Mouse (Mus musculus): ENCODE data around the gene Siva1. TPM values are rescaled to one million over a fixed set of nuclear protein-coding genes. Genes with fewer than 3 reads are reported as not detected.

Gene Siva1
- total RNA-seq, 1 experiment, result 301 TPM

DNA sequence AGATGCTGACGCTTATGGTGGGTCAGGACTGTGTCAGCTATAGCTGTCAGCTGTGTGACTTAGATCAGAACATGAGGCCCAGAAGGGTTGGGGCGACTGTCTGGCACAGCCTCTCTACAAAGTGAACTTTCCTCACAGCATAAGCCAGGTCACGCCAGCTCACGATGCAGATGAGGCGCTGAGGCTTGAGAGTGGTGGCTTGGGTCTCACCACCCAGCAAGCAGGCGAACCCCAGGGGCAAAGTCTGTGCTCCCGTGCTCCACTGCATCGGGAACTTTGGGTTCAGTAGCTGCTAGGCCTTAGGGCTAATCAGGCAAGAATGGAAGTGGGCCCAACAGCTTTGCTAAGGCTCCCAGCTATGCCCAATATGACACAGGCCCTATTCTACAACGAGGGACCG, 35.4 kb upstream of the Siva1 start:
- TF ChIP-seq CHD2 (IDR thresholded peaks at IDR 0.05; ENCODE audit: low read depth, low read length), result no peak
- no peak for TF ChIP-seq ZC3H11A (IDR thresholded peaks at IDR 0.05; ENCODE audit: borderline replicate concordance, low read depth, low read length)
- TF ChIP-seq HCFC1 (IDR thresholded peaks at IDR 0.05; ENCODE audit: borderline replicate concordance, insufficient read depth, low read length), result no peak
- TF ChIP-seq ZNF384 (IDR thresholded peaks at IDR 0.05; ENCODE audit: low read depth, low read length), result no peak
- no peak for TF ChIP-seq MAFK (IDR thresholded peaks at IDR 0.05; ENCODE audit: insufficient read depth, low read depth, low read length)
- H3K36me3 ChIP-seq (ENCODE audit: control insufficient read depth, insufficient read depth, low read length, poor library complexity, severe bottlenecking), result peaks cover 45% of the 10 kb centered on the region

DNA sequence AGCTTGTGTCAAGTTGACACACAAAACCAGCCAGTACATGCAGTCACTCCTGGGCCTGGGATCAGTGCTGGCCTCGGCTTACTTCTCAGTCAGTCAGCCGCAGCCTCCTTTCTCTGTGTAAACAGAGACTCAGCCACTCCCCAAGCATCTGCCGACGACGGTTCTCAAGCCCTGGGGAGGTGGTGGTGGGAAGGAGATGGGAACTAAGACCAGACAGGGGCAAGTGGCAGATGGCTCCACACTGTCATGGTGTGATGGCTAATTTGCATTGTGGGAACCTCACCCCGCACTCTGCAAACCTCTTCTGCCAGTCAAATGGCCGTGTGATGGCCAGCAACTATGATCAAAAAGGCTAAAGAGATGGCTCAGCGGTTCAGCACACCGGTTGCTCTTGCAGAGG, 27.8 kb upstream of the Siva1 start:
- H3K27ac ChIP-seq (ENCODE audit: insufficient read depth, low read depth, low read length, poor library complexity, severe bottlenecking), result no peak overlapping the region

More for the DNA sequence above, 35.4 kb upstream of the Siva1 start:
- Histone ChIP-seq H3K4me3 (ENCODE audit: insufficient read depth in 1 of 2, low read depth in 1 of 2, low read length in 2 of 2, poor library complexity in 1 of 2, severe bottlenecking in 1 of 2) (no peak overlapping the region), H3K9ac (ENCODE audit: insufficient read depth, low read depth, low read length, poor library complexity, severe bottlenecking) (no peak overlapping the region), H3K9me3 (ENCODE audit: control insufficient read depth, insufficient read depth, low read depth, low read length) (no peaks in the 10 kb centered on the region), H3K4me1 (ENCODE audit: control insufficient read depth in 2 of 2, insufficient read depth in 2 of 2, low read length in 2 of 2, poor library complexity in 1 of 2) (no peaks in the 10 kb centered on the region), H3K27ac (ENCODE audit: insufficient read depth, low read depth, low read length, poor library complexity, severe bottlenecking) (no peak overlapping the region)
- in situ Hi-C loops (cut with MboI; ENCODE audit: low sequenced_read_pairs in 2 of 2, unreplicated experiment in 2 of 2), result no loop called here
- DNase-seq (ENCODE audit: low read depth, low spot score), result no peak

DNA sequence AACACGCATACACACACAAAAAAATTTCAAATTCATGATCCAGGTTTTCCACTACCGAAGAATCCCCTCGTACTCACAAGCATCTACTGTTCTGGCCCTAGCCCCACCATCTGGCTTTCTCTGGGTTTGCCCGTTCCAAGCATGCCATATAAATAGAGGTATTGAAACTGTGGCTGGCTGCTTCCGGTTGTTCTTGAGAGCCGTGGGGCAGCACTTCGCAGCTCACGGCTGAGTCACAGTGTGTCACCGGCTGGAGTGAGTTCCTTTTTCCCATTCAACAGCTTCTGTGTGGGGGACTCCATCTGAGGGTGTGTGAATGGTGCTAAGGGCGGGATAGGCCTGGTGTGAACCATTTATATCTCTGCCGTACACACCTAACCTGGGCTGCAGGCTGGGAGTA, 27.3 kb upstream of the Siva1 start:
- H3K27ac ChIP-seq (ENCODE audit: insufficient read depth, low read depth, low read length, poor library complexity, severe bottlenecking), result no peak overlapping the region
- DNase-seq (ENCODE audit: low read depth, low spot score), result no peak
- H3K36me3 ChIP-seq (ENCODE audit: control insufficient read depth, insufficient read depth, low read length, poor library complexity, severe bottlenecking), result peaks cover 4% of the 10 kb centered on the region; the same call in 1 of the 2 replicates
- TF ChIP-seq ZC3H11A (IDR thresholded peaks at IDR 0.05; ENCODE audit: borderline replicate concordance, low read depth, low read length), result no peak
- TF ChIP-seq MAFK (IDR thresholded peaks at IDR 0.05; ENCODE audit: insufficient read depth, low read depth, low read length), result no peak
- TF ChIP-seq ZNF384 (IDR thresholded peaks at IDR 0.05; ENCODE audit: low read depth, low read length), result no peak
- TF ChIP-seq CHD2 (IDR thresholded peaks at IDR 0.05; ENCODE audit: low read depth, low read length), result no peak
- no peak for TF ChIP-seq HCFC1 (IDR thresholded peaks at IDR 0.05; ENCODE audit: borderline replicate concordance, insufficient read depth, low read length)
- H3K4me3 ChIP-seq (ENCODE audit: insufficient read depth in 1 of 2, low read depth in 1 of 2, low read length in 2 of 2, poor library complexity in 1 of 2, severe bottlenecking in 1 of 2), result no peak overlapping the region
- no peak overlapping the region for H3K9ac ChIP-seq (ENCODE audit: insufficient read depth, low read depth, low read length, poor library complexity, severe bottlenecking)
- no peaks in the 10 kb centered on the region for H3K9me3 ChIP-seq (ENCODE audit: control insufficient read depth, insufficient read depth, low read depth, low read length)
- in situ Hi-C loops (cut with MboI; ENCODE audit: low sequenced_read_pairs in 2 of 2, unreplicated experiment in 2 of 2), result loop anchor here in 1 of 2 experiments (5.0 kb wide), 1 partner anchor 60 kb away; no protein-coding TSS in a partner anchor
- H3K4me1 ChIP-seq (ENCODE audit: control insufficient read depth in 2 of 2, insufficient read depth in 2 of 2, low read length in 2 of 2, poor library complexity in 1 of 2), result peaks cover 3 to 21% of the 10 kb centered on the region in 2 experiments; a peak in 1 of 4 replicates

More for the DNA sequence above, 27.8 kb upstream of the Siva1 start:
- no peaks in the 10 kb centered on the region for H3K9me3 ChIP-seq (ENCODE audit: control insufficient read depth, insufficient read depth, low read depth, low read length)
- H3K36me3 ChIP-seq (ENCODE audit: control insufficient read depth, insufficient read depth, low read length, poor library complexity, severe bottlenecking), result peaks cover 9% of the 10 kb centered on the region; the same call in 1 of the 2 replicates
- H3K4me3 ChIP-seq (ENCODE audit: insufficient read depth in 1 of 2, low read depth in 1 of 2, low read length in 2 of 2, poor library complexity in 1 of 2, severe bottlenecking in 1 of 2), result no peak overlapping the region
- TF ChIP-seq CHD2 (IDR thresholded peaks at IDR 0.05; ENCODE audit: low read depth, low read length) (no peak), ZC3H11A (IDR thresholded peaks at IDR 0.05; ENCODE audit: borderline replicate concordance, low read depth, low read length) (no peak)
- H3K9ac ChIP-seq (ENCODE audit: insufficient read depth, low read depth, low read length, poor library complexity, severe bottlenecking), result no peak overlapping the region
- DNase-seq (ENCODE audit: low read depth, low spot score), result no peak
- in situ Hi-C loops (cut with MboI; ENCODE audit: low sequenced_read_pairs in 2 of 2, unreplicated experiment in 2 of 2), result loop anchor here in 1 of 2 experiments (5.0 kb wide), 1 partner anchor 59 kb away; no protein-coding TSS in a partner anchor
- peaks cover 3 to 21% of the 10 kb centered on the region in 2 experiments; a peak in 1 of 4 replicates for H3K4me1 ChIP-seq (ENCODE audit: control insufficient read depth in 2 of 2, insufficient read depth in 2 of 2, low read length in 2 of 2, poor library complexity in 1 of 2)

DNA sequence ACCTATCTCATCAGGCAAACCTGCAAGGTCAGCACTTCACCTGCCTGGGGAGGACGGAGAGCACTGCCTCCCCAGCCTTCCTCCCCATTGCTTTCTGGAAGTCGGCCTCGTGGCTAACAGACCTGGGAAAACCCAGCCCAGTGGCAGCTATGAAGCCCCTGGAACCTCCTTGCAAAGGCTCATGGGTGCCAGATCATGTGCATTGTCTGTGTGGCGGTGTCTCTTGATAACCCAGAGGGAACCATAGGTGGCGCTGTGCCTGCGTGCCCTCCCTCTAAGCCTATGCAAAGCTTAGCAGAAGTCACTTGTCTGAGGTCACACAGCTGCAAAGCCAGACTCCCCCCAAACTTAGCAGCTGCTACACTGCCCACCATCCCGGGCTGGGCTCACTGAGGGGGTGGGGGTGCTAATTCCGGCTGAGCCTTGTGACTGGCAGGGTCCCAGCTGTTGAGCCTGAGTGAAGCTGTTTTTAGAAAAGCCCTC, 26.5 kb upstream of the Siva1 start:
- DNase-seq (ENCODE audit: low read depth, low spot score), result peak; percentile 81
- Histone ChIP-seq H3K9me3 (ENCODE audit: control insufficient read depth, insufficient read depth, low read depth, low read length) (no peaks in the 10 kb centered on the region), H3K36me3 (ENCODE audit: control insufficient read depth, insufficient read depth, low read length, poor library complexity, severe bottlenecking) (no peaks in the 10 kb centered on the region), H3K4me3 (ENCODE audit: insufficient read depth in 1 of 2, low read depth in 1 of 2, low read length in 2 of 2, poor library complexity in 1 of 2, severe bottlenecking in 1 of 2) (no peak overlapping the region), H3K4me1 (ENCODE audit: control insufficient read depth in 2 of 2, insufficient read depth in 2 of 2, low read length in 2 of 2, poor library complexity in 1 of 2) (peaks cover 3 to 21% of the 10 kb centered on the region in 2 experiments; a peak in 1 of 4 replicates), H3K9ac (ENCODE audit: insufficient read depth, low read depth, low read length, poor library complexity, severe bottlenecking) (no peak overlapping the region), H3K27ac (ENCODE audit: insufficient read depth, low read depth, low read length, poor library complexity, severe bottlenecking) (no peak overlapping the region)
- in situ Hi-C loops (cut with MboI; ENCODE audit: low sequenced_read_pairs in 2 of 2, unreplicated experiment in 2 of 2), result loop anchor here in 1 of 2 experiments (5.0 kb wide), 1 partner anchor 61 kb away; no protein-coding TSS in a partner anchor
- TF ChIP-seq ZNF384 (IDR thresholded peaks at IDR 0.05; ENCODE audit: low read depth, low read length) (no peak), CHD2 (IDR thresholded peaks at IDR 0.05; ENCODE audit: low read depth, low read length) (no peak), HCFC1 (IDR thresholded peaks at IDR 0.05; ENCODE audit: borderline replicate concordance, insufficient read depth, low read length) (0 out of 2 replicates have a peak, but pooled peaks have one; percentile 35), ZC3H11A (IDR thresholded peaks at IDR 0.05; ENCODE audit: borderline replicate concordance, low read depth, low read length) (no peak), MAFK (IDR thresholded peaks at IDR 0.05; ENCODE audit: insufficient read depth, low read depth, low read length) (peak; percentile 88)
